Mouse (Mus musculus): ENCODE results near the gene Cwc22.

The Cwc22 gene

DNA sequence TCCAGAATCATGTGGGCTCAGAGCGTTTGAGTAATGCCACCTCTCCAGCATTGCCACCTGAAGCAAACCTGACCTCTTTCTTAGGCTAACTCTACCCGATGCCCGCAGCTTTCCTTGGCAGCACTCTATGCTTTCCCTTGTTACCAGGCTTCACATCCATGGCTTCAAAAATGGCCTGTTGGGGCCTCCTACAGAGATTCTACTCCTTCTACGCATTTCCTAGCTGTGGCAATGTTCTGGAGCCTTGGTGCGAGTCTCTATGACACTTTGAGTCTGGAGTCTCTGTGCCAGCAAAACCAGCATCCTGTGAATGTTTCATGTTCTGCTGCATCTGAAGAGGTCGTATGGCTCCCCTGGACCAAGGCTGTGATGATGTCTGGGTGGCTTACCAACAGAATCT is 69.8 kb downstream of the Cwc22 start:
- no peak for DNase-seq (ENCODE audit: low spot score in 2 of 2)

DNA sequence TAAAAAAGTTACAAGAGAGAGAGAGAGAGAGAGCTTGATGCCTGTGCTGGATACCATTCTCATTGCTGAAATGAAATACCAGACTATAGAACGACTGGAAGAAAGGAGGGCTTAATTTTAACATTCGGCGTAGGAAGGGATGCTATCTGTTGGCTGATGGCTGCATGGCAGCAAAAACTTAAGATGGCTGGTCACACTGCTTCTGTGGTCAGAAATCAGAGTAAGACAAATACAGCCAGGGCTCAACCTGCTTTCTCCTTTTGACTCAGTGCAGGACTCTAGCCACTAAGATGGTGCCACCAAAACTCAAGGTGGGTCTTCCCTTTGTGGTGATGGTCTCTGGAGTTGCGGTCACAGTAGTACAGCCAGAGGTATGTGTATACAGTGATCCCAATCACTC is 70.7 kb downstream of the Cwc22 start:
- DNase-seq (ENCODE audit: low spot score in 2 of 2), result no peak

DNA sequence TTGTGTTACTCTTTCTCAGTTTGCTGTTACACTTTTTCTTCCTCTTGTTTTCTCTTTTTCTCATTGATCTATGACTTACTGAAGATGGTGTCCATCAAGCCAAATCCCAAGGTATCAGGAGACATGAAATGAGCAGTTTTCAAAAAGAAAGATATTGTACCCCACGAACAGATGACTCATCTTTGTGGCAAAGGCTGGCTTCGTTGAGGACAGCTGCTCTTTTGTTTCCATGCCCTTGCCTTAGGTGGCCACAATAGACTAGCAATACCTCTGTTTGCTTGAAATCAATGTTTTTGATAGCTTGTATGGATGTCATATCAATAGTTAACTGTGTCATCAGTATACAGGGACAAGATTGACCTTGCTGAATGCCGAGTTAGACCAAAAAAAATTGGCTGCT is 71.5 kb downstream of the Cwc22 start:
- no peak for DNase-seq (ENCODE audit: low spot score in 2 of 2)

DNA sequence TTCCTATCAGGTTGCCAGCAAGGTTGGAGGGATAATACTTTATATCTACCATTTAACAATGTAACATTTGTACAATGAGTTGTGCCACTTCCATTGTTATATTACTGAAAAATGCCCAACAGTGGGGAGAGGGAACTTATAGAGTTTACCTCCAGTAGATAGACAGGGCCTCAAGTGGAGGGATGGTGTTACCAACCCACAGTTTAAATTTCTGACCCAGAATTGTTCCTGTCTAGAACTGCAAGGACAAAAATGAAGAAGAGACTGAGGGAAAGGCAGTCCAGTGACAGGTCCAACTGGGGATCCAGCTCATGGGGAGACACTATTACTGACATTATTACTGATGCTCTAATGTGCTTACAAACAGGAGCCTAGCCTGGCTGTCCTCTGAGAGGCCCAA is 72.4 kb downstream of the Cwc22 start:
- no peak for DNase-seq (ENCODE audit: low spot score in 2 of 2)

DNA sequence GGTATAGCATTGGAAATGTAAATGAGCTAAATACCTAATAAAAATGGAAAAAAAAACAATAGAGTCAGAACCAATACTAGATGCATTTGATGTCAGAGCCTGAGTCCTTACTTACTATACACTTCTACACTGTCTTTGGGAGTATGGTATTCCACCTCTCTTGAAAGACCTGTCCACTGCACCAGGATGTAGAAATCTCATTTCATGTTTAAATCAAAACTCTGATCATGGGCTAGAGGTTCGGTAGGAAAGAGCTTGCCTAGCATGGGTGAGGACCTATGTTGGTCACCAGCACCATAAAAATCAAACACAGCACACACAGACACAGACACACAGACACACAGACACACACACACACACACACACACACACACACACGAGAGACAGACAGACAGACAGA is 73.5 kb downstream of the Cwc22 start:
- no peak for DNase-seq (ENCODE audit: low spot score in 2 of 2)

DNA sequence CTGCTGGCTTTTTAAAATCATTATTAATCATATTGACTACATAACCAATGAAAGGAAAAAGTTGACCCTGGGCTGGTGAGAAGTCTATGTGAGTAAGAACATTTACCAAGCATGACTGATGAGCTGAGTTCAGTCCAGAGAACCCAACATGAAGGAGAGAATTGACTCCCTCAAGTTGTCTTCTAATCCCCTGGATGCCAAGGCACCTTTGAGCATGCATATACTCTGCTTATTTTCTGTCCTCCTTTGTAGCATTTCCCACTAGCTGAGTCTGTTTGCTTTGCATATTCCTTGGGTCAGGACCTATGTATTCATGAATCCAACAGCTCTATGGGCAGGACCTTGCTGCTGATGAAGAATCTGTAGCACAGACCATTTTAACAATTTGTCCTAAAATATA is 75.0 kb downstream of the Cwc22 start:
- DNase-seq (ENCODE audit: low spot score in 2 of 2), result no peak

DNA sequence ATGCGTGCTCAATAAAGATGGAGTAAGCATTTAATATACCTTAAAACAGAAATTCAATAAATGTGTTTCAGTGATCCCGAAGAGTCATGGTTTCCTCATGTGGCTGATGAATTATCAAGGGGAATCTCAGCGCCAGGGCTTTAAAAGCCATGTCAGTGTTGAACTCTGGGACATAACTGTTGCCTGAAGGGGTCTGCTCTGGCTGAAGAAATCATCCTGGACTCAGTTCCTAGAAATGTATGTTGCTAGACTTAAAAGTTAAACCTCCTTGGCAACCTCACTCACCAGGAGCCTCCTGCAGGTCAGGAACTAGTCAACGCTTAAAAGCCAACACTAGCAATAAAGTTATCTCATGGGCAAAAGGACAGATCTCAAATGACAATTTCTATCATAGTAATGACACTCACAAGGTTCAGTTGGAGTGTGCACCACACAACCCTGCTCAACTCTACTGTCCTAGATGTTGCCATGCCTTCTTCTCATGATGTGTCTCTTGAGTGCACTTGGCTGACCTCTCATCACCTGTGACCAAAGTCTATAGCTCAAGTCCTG is 76.4 kb downstream of the Cwc22 start:
- no peak for DNase-seq (ENCODE audit: low spot score in 2 of 2)

DNA sequence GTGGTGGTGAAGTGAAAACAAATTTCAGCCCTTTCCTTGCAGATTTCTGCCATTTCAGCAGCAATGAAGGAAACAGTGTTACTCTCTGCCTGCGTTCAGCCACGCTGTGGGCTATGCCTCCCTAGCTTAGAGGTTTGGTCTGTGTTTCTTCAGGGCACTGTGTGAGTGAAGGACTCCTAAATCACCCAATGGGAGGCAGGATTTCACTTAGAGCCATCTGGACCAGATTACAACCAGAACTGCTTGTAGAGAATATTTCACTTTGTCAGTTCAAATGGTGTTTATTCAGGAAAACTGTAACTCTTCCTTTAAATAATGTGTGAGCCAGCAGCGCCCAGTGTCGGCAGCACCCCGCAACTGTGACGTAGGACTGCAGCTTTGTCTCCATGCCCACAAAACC is 82.2 kb downstream of the Cwc22 start:
- no peak for DNase-seq (ENCODE audit: low spot score in 2 of 2)

DNA sequence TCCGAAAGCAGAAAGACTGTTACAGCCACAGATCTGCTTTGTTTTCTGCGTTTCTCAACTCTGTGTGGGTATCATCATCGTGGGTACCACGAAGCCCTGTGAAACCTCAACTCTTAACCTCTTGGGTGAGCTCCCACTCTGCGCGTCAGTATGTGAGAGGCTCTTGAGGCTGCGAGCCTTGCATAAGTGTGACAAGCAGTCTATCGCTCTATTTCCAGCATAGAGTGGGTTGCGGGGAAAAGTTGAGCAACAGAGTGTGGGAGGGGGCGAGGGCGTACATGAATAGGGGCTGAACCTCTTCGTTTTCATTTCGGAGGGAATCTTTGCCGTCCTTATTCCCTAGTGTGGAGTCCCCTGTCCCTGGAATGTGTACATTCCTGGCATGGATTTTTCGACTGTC is 82.7 kb downstream of the Cwc22 start:
- DNase-seq (ENCODE audit: low spot score in 2 of 2), result no peak

DNA sequence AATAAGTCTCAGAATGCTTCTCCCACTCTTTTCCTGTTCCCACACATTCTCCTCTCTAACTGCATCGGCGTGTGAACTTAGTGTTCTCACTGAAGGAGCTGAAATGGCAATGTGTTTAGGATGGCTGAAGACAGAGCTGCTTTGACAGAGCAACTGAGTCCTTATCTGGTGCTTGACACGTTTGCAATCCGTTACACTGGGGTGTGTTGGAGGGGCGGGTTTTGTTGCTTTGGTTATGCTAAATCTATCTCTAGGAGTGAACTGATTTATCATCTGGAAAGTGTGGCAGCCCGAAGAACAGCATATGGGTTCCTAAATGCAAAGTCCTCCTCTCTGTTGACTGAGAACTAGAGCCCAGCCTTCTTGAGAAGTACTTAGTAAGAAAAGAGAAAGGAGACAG is 104.7 kb downstream of the Cwc22 start:
- DNase-seq (ENCODE audit: low spot score in 2 of 2), result no peak

DNA sequence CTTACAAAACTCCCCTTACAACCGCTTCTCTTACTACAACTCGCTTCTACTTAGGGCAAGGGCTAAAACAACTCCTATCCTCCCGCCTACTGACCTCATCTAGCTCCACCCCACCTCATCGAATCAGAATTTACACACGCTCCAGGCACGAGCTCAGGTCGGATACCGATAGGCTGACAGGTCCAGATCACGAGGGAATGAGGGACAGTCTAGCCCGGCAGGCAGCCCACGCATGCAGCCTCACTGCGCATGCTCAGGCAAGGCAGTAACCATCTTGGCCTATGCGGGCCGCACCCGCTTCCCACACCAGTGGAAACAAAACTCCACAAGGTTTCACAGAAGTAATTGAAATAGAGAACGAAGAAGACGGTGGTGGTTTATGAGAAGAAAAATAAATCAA is 106.6 kb downstream of the Cwc22 start:
- DNase-seq (ENCODE audit: low spot score in 2 of 2), result no peak

DNA sequence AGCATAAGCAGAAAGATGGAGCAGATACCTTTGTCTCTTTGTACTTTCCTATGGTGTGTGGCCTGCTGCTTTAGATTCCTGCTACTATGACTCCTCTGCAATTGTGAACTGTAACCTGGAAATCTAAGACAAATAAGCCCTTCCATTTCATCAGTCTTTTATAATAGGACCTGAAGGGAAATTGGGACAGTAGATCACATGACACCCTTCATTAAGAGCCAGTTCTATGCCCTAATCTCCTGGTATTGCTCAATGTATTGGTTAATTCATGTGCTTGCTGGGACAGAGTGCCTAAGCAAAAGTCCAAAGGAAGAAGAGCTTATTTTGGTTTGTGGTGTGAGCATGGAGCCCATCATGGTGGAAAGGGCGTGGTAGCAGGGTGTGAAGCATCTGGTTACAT is 107.5 kb downstream of the Cwc22 start:
- no peak for DNase-seq (ENCODE audit: low spot score in 2 of 2)

DNA sequence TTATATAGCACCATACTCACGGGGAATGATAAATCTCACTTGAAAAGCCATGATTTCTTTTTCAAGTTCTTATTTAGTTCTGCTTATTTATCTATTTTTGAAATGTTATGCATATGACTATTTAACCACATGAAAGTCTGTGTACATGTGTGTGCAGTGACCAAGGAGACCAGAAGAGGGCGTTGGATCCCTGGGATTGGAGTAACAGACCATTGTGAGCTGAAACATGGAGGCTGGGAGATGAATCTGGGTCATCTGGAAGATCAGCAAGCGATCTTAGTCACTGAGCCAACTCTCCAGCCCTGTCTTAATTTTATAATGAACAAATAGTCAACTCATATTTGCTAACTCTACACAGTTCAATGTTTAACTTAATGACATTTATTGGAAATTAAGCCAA is 110.4 kb downstream of the Cwc22 start:
- DNase-seq (ENCODE audit: low spot score in 2 of 2), result no peak
